Mouse (Mus musculus): ENCODE measurements around the gene Rragc.

DNA sequence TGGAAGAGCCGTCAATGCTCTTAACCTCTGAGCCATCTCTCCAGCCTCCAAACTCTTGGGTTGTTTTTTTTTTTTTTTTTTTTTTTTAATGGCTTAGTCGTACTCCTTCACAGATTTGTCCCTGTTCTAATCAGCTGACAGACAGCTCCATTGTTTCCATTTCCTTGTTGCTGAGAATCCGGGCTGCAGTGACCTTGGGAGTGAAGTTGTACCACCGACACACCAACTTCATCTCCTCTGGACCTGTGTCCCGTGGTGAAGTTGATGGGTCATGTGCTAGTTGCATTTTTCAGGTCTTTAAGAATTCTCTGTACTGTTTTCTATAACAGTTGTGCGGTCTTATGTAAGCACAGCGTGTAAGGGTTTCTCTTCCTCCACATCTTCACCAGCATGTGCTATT is 52.2 kb downstream of the Rragc start:
- TF ChIP-seq CTCF (IDR thresholded peaks at IDR 0.05; ENCODE audit: control insufficient read depth, insufficient read depth, low read length) (no peak), POLR2A (IDR thresholded peaks at IDR 0.05; ENCODE audit: borderline replicate concordance, control insufficient read depth, low read depth, low read length) (no peak)

Data from bone marrow, adult 2 months (tissue).